Mouse (Mus musculus): ENCODE results near the gene Psg16.
"Not testable (repeated sequence)": the region's sequence is repeated elsewhere in the genome, so short reads cannot be mapped to it uniquely, and the experiment has no call there.

Gene Psg16

GRCm38 (mm10) chr7:17101631-17102030, 27.8 kb downstream of the Psg16 start:
- not testable (repeated sequence) for DNase-seq (ENCODE audit: low read depth, low spot score)

- no peak for DNase-seq (ENCODE audit: low read depth, low spot score)
Observed at GRCm38 (mm10) chr7:17135307-17135706, 61.5 kb downstream of the Psg16 start.

- DNase-seq (ENCODE audit: low read depth, low spot score) = no peak
Observed at GRCm38 (mm10) chr7:17149931-17150330, 76.1 kb downstream of the Psg16 start, which contains the start of gene Ceacam3. TSS of gene Ceacam3 (plus strand) at chr7:17150282.

- peak; percentile 41 for DNase-seq (ENCODE audit: low read depth, low spot score)
Observed at GRCm38 (mm10) chr7:17155634-17156033, 81.8 kb downstream of the Psg16 start.

- DNase-seq (ENCODE audit: low read depth, low spot score) = no peak
Observed at GRCm38 (mm10) chr7:17156885-17157677, 83.2 kb downstream of the Psg16 start.

GRCm38 (mm10) chr7:17159011-17159410, 85.2 kb downstream of the Psg16 start:
- DNase-seq (ENCODE audit: low read depth, low spot score) = no peak

- DNase-seq (ENCODE audit: low read depth, low spot score) = no peak
Observed at GRCm38 (mm10) chr7:17171827-17172226, 98.0 kb downstream of the Psg16 start.

All from retina, adult 2 months (tissue).